Mouse (Mus musculus) thymus, postnatal 25 days (tissue): ENCODE measurements around the gene Gsg1.

Experiments used
- DNase-seq: peaks from one replicate; pipeline ENCODE4 v3.0.0; 2022

Gsg1 gene

DNA sequence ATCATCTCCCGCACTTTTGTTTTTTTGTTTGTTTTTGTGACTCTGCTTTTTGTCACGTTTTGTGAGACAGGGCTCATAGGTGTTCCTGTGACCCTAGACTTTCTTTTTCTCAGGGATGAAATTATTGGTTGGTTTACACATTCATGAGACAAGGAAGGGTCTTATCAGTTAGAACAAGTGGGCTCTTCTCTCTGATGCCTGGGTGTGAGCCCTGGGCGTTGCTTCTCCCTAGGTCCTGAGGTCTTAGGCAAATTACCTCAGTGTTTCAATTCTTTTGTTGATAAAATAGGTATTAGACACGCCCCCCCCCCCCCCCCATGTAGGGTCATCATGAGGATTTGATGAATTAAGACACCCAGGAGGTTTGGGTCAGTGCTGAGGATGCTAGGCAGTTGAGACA is 49.3 kb downstream of the Gsg1 start:
- no peak for DNase-seq

DNA sequence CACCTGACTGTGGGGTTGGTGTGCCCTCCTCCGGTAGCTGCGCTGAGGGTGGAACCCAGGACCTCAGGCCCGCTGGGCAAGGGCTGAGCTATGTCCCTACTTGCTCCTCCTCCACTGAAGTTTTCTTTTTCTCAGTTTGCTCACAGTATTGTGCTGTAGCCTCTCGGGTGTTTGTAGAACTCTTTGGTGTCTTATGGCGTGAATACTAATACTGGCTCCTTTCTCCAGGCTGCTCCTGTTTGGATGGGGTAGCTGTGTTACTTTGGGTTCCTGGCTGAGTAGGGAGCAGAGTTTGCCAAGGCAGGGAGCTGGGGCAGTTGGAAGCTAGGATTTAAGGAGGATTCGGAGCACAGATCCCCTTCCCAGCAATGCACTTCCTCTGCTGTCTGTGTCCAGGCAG is 50.4 kb downstream of the Gsg1 start:
- no peak for DNase-seq

DNA sequence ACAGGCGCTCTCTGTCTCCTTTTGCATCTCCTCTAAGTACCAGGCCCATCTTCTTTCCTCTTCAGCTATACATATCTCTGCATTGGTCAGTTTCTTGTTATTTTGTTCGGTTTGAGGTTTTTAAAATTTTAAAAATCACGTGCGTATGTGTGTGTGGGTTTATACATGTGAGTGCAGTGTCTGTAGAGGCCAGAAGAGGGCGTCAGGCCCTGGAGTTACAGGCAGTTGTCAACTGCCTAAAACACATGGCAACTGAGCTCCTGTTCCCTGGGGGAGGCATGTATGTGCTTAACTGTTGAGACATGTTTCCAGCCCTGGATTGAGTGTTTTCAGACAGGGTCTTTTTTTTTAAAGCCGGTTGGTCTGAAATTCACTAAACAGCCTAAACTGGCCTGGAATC is 51.5 kb downstream of the Gsg1 start:
- DNase-seq, result no peak

DNA sequence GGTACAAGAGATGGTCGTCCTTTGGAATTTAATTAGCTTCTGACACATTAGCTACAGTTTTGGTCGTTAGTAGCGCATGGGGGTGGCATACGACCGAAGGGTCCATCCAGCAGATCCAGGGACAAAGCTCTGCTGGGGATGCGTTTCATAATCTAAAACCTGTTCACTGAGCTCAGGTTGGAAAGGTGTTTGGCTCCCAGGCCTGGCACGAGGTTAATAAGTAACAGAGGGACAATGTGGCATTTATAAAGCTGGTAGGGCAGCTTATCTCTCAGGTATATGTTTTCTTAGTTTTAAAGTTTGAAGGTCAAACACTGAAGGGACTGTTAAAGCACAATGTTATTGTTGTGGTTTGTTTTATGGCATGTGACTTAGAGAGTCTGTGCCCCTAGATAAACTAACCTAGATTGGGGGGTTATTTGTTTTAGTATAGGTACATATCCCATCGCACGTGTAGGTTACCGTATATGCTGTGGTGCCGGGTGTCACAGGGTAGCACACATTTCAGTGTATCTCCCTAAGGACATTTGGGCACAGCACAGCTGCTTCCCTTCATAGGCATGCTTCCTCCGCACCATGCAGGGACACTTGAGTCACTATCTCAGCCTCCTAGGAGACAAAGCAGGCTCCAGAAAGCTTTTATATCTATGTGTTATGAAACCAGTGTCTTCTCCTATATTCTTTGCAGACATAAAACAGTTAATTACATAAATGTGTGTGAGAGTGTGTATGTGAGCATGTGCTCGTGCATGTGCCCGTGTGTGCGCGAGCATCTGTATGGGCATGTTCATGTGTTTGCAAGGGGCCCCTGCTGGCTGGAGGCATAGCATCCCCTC is 53.8 kb downstream of the Gsg1 start:
- no peak for DNase-seq

DNA sequence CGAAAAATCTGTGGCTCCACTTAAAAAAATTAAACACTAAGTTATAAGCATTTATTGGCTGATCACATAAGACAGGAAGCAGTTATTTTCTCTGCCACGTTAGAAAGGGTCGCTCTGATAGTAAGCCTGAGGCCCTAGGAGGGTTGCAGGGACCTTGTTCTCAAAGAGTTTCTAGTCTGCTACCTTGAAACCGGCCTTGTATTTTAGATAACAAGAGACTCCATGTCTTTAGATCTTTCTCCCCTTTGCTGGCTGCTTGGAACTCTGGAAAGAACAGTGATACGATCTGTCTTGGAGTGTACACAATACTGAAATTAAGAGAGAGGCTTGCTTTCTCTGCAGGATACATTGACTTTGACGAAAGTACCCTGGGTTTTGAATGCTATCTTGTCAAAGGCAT is 55.4 kb downstream of the Gsg1 start:
- no peak for DNase-seq

DNA sequence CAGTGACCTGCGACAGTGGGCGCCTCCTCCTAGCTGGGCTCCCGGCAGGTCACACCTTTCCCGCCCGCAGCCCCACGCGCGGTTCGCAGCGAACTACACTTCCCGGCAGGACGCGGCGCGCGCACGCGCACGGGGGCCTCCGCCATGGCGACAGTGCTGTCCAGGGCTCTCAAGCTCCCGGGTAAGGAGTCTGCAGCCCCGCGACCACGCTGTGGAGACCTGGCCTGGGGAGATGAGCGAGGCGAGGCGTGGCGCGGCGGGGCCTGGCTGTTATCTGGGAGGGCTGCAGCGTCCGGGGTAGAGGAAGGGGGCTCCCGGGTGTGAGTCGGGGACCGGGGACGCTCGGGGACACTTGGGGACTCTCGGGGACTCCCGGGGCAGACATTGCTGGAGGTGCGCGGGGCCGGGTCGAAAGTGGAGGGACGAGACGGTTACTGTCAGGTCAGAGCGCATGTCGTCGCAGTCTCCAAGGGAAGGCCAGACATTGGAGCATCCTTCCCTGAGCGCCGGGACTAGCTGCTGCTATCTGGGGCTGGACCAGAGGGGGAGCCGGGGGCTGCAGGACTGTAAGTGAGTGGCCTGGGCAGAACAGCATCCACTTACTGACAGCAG is 56.1 kb downstream of the Gsg1 start, which contains the start of the genes Fam234b and Hebp1:
Gene Fam234b, plus strand, starts transcription at position 57 of the 612 bp plus-strand sequence.
Gene Hebp1, minus strand, starts transcription at position 102 of the 612 bp plus-strand sequence.
- peak; percentile 88 for DNase-seq

DNA sequence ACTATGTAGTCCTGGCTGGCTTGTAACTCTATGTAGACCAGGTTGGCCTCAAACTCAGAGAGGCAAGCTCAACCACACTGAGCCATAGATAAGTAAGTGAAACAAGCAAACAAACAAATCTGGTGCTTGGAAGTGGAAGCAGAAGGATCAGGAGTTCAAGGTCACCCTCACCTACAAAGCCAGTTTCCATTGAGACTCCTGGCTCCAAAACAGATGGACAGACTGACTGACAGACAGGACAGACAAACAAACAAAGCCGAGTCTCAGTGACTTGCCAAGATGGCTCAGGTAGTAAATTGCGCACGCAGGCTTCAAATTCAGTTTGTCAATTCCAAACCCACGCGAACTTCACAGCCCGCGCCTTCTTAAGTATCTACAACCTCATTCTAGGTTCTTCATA is 56.7 kb downstream of the Gsg1 start:
- DNase-seq, result no peak

DNA sequence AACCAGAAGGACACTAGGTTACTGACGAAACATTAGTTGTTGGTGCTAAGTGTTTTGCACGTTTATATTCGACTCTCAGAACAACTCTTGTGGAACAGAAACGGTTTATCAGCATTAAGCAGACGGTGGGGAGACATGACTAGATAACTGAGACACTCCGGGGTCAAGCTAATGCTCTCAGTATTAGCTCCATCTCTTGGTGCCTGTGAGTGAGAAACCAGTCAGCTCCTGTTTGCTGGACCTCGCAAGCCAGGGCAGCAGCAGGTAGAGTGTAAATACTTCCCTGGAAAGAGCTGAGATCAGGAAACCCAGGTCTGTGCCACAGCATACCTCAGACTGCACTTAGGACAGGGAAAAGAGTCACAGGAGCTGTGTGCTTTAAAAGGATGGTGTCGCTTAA is 57.4 kb downstream of the Gsg1 start:
- DNase-seq, result no peak

DNA sequence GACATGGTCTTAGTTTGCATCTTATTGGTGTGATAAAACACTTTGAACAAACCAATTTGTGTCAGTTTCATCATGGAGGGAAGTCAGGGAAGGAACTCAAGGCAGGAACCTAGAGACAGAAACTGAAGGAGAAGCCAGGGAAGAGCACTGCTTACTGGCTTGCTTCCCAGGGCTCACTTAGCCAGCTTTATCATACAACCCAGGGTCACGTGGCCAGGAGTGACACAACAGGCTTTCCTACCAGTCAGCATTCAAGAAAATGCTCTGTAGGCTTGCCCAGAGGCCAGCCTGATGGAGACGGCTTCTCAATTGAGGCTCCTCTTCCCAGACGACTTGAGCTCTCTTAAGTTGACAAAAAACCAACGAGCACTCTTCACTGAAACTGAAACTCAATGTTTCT is 59.2 kb downstream of the Gsg1 start:
- DNase-seq, result no peak

DNA sequence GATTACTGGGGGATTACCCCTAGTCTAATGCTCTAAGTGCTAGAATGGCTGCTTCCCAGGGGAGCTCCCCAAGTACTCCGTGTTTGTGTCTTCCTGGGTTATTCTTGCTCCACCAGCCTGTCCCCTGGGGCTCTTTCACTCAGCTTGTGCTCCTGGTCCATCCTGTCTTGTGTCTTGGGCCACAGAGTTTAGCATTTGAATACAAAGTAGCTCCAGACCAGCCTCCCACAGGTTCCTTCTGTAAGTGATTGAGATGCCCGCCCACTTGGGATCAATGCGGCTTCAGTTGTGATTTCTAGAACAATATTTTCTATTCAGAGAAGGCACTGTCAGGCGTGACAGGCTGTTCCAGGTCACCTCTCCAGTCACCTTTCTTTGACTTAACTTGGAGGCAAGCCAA is 60.4 kb downstream of the Gsg1 start:
- no peak for DNase-seq

DNA sequence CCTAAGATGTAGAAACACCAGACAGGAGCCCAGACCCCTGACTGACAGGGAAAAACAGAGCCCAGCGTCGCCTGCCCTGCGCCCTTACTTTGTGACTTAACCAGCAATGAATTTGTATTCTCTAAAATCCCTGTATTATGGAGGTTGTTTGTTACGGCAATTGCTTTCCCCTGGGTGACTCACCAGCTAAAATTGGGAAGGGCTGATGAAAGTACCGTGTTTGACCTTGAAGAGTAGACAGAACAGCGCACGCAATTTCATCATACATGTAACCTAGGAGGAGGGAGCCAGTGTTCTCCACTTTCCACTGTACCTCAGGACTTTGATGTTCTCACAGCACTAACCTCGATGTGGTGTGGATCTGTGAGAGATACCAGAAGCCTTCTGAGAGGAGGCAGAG is 61.2 kb downstream of the Gsg1 start:
- no peak for DNase-seq

DNA sequence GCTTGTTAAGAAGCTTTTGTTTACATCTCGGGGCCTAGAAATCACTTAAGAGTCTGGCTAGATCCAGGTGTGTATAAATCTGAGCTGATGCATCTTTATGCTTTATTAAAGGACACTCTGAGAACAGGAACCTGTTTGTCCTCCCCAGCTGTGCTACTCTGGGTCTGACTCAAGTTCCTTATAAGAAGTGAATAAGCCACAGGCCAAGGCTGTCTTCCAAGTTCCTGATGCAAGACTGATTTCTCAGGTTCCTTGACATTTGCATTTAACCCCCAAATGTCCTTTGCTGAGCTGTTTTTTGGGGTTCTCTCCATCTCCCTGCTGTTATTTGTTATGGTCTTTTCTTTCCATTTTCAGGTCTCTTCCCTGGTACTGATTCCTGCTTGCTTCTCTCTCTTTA is 62.2 kb downstream of the Gsg1 start:
- no peak for DNase-seq

DNA sequence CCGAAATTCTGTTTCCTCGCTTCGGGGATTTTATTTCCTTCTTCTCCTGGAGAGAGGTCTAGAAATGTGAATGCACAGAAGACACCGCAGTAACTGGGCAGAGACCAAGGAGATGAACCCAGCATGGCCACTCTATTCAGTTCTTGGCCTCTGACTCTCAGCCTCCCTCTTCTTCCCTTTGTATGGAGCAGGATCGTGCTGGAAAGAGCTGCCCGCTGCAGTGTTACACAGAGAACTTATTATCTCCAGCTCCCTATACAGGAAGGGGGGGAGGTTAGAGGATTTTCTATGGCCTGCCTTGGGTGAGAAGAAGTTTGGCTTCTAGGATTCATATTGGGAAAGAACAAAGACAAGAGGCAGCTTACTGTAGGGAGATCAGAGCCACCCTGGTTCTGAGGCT is 64.0 kb downstream of the Gsg1 start:
- no peak for DNase-seq

DNA sequence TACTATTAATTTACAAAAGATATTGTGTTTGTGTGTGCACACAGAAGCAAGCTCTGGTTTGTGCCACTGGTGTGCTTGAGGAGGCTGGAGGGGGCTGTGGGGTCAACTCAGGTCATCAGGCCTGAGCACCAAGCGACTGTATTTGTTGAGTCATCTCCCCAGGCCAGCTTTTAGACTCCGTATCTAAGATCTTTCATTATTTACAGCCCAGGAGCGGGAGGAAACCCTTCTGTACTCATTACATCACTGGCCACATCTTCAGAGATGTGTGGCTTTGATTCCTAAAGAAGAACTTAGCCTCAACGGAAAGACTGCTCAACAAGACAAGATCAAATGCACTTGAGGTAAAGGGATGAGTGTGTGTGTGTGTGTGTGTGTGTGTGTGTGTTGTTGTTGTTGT is 65.5 kb downstream of the Gsg1 start:
- DNase-seq, result no peak
